Mouse (Mus musculus): ENCODE data around the gene Gm8246. TPM values are rescaled to one million over a fixed set of nuclear protein-coding genes. Genes with fewer than 3 reads are reported as not detected.
"Not testable (repeated sequence)": the region's sequence is repeated elsewhere in the genome, so short reads cannot be mapped to it uniquely, and the experiment has no call there.

Gene Gm8246
- not detected in 2 replicates for total RNA-seq (2017)

- ATAC-seq (replicated peaks; ENCODE audit: low read depth, poor library complexity, severe bottlenecking): not testable (repeated sequence)
These were observed at the start of gene Gm8246 for GRCm38 (mm10) chr14:5477730-5478129. Gene Gm8246 (minus strand): TSS chr14:5477830.

- not testable (repeated sequence) for ATAC-seq (replicated peaks; ENCODE audit: low read depth, poor library complexity, severe bottlenecking)
These were observed 23.7 kb upstream of the Gm8246 start, which contains the start of gene Gm3488 for GRCm38 (mm10) chr14:5501374-5501773. Gene Gm3488 (plus strand): TSS chr14:5501674.

GRCm38 (mm10) chr14:5483907-5484306 is 6.3 kb upstream of the Gm8246 start, which contains the start of gene Gm3187:
Gene Gm3187 (plus strand): TSS chr14:5484207.
- not testable (repeated sequence) for ATAC-seq (replicated peaks; ENCODE audit: low read depth, poor library complexity, severe bottlenecking)

DNA sequence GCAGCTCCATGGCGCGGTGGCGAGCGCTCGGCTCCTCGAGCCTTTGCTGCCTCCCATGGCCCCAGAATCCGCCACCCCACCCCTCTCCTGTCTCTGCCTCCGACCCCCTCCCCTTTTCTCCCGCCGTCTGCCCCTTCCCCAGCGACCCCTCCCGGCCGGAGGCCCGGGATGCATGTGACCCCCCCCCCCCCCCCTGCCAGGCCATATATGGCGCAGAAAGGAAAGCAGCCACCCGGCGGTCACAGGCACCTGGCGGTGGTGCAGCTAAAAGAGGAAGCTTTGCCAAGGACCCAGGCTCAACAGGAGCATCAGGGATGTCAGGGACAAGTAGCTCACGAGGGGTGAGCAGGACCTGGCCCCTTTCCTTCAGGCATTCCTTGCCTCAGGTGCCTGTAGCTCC is 17.2 kb downstream of the Gm8246 start:
- not testable (repeated sequence) for ATAC-seq (replicated peaks; ENCODE audit: low read depth, poor library complexity, severe bottlenecking)

DNA sequence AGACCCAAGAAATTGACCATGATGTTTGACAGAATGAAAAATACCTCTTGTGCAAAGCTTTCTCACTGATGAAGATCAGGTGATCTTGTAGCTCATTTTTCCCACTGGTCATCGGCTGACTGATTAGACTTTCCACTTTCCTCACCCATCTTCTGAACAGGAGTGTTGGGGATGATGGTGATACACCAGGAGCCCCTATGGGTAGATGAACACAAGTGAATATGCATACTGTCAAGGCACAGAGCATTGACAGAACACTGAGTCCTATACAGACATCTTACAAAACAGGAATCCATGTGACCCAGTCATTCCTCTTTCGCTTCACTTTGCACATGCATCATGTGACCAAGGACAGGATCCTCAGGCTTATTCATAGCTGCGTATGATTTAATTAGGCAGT is 22.3 kb downstream of the Gm8246 start, which contains the start of gene Gm3194:
TSS of gene Gm3194 (minus strand) at position 101 of the 400 bp plus-strand sequence.
- not testable (repeated sequence) for ATAC-seq (replicated peaks; ENCODE audit: low read depth, poor library complexity, severe bottlenecking)

Other genes with a start within 250 kb of the Gm8246 start
- gene Gm3526, start 217.2 kb downstream of the Gm8246 start, total RNA-seq (2017): not detected in 2 replicates
- gene Gm3542, start 142.9 kb downstream of the Gm8246 start, total RNA-seq (2017): not detected in 2 replicates
- not detected in 2 replicates for gene Gm3500, start 88.8 kb downstream of the Gm8246 start, total RNA-seq (2017)
- 0.29 and 1.1 TPM in 2 replicates for gene Gm3194, start 22.4 kb downstream of the Gm8246 start, total RNA-seq (2017)
- gene Gm3187, start 6.4 kb upstream of the Gm8246 start, total RNA-seq (2017): not detected in 2 replicates
- 1.1 TPM in 1 of 2 replicates, not detected in the other for gene Gm3488, start 23.8 kb upstream of the Gm8246 start, total RNA-seq (2017)
- gene Gm3532, start 60.7 kb upstream of the Gm8246 start, total RNA-seq (2017): not detected in 2 replicates
- not detected in 2 replicates for gene Gm8265, start 155.2 kb upstream of the Gm8246 start, total RNA-seq (2017)
- gene Gm9603, start 209.6 kb upstream of the Gm8246 start, total RNA-seq (2017): not detected in 2 replicates

Data from common myeloid progenitor, adult 5-6 weeks (primary cell).